Comparison of ENCODE assay signal across 12 mouse cellular contexts in genomic region chr19:20633876-20634691, GRCm38 (mm10).
DNase-seq lines count a peak whose midpoint lies in the region; ATAC-seq and TF ChIP-seq lines count a peak whose summit lies in the region.
"Had no signal": no experiment of that assay in that cellular context is flagged by ENCODE, and none has a peak within 500 bp of the region (broad histone marks: within the 10 kb centered on the region; RNA-seq: fewer than 3 reads in every experiment).

No protein-coding gene starts in this region.

- no peaks in the 10 kb centered on the region for H3K4me1 ChIP-seq in kidney, adult 2 months (ENCODE audit: control insufficient read depth, insufficient read depth, low read length)
- H3K4me1 ChIP-seq in hindbrain, embryonic 11.5 days (replicated peaks; ENCODE audit: control insufficient read depth, insufficient read depth, low read length): no peaks in the 10 kb centered on the region
- H3K4me1 ChIP-seq in stomach, postnatal 0 days (replicated peaks; ENCODE audit: control insufficient read depth, insufficient read depth): no peaks in the 10 kb centered on the region
- H3K4me1 ChIP-seq: embryonic facial prominence, embryonic 13.5 days; liver, embryonic 13.5 days had no signal

- no peak overlapping the region for H3K27ac ChIP-seq in kidney, adult 2 months (ENCODE audit: insufficient read depth, low read depth, low read length)
- no peak overlapping the region for H3K27ac ChIP-seq in hindbrain, embryonic 11.5 days (ENCODE audit: low read depth, low read length)
- H3K27ac ChIP-seq in stomach, postnatal 0 days (replicated peaks): no peak overlapping the region
- H3K27ac ChIP-seq: embryonic facial prominence, embryonic 13.5 days; liver, embryonic 13.5 days had no signal

- WGBS in kidney, adult 2 months: 54% methylated on average over 12 of the region's 12 CpGs
- WGBS in hindbrain, embryonic 11.5 days: 33% methylated on average over 12 of the region's 12 CpGs
- 74% methylated on average over 12 of the region's 12 CpGs for WGBS in stomach, postnatal 0 days

- peak; percentile 83 for ATAC-seq in hindbrain, embryonic 11.5 days (ENCODE audit: low FRiP score)
- no peak for ATAC-seq in stomach, postnatal 0 days (ENCODE audit: low FRiP score, low TSS enrichment)

- no peak for TF ChIP-seq POLR2A in kidney, adult 2 months (IDR thresholded peaks at IDR 0.05; ENCODE audit: low read depth, low read length)

- no peaks in the 10 kb centered on the region for H3K9me3 ChIP-seq in hindbrain, embryonic 11.5 days (ENCODE audit: control insufficient read depth, low read length)
- no peaks in the 10 kb centered on the region for H3K9me3 ChIP-seq in stomach, postnatal 0 days (ENCODE audit: control insufficient read depth, low read length)
- H3K9me3 ChIP-seq: embryonic facial prominence, embryonic 13.5 days; liver, embryonic 13.5 days had no signal

- H3K27me3 ChIP-seq in kidney, adult 2 months (replicated peaks; ENCODE audit: control insufficient read depth, insufficient read depth, low read length): no peaks in the 10 kb centered on the region
- no peaks in the 10 kb centered on the region for H3K27me3 ChIP-seq in hindbrain, embryonic 11.5 days (ENCODE audit: control insufficient read depth, insufficient read depth, low read length)
- H3K27me3 ChIP-seq in stomach, postnatal 0 days (ENCODE audit: control insufficient read depth, insufficient read depth, low read length): no peaks in the 10 kb centered on the region
- H3K27me3 ChIP-seq: embryonic facial prominence, embryonic 13.5 days; liver, embryonic 13.5 days had no signal

- H3K4me2 ChIP-seq in hindbrain, embryonic 11.5 days (replicated peaks; ENCODE audit: low read depth, low read length): no peak overlapping the region
- H3K4me2 ChIP-seq in stomach, postnatal 0 days (replicated peaks; ENCODE audit: low read depth): no peak overlapping the region
- H3K4me2 ChIP-seq: embryonic facial prominence, embryonic 13.5 days; liver, embryonic 13.5 days had no signal

- H3K4me3 ChIP-seq in kidney, adult 2 months (ENCODE audit: insufficient read depth, low read depth, low read length): no peak overlapping the region
- no peak overlapping the region for H3K4me3 ChIP-seq in hindbrain, embryonic 11.5 days (ENCODE audit: low read depth, low read length)
- H3K4me3 ChIP-seq in stomach, postnatal 0 days (ENCODE audit: low read depth, low read length): no peak overlapping the region
- H3K4me3 ChIP-seq: embryonic facial prominence, embryonic 13.5 days; liver, embryonic 13.5 days had no signal

- no peaks in the 10 kb centered on the region for H3K36me3 ChIP-seq in kidney, adult 2 months (ENCODE audit: control insufficient read depth, insufficient read depth, low read length)
- H3K36me3 ChIP-seq in hindbrain, embryonic 11.5 days (ENCODE audit: control insufficient read depth, insufficient read depth, low read length): no peaks in the 10 kb centered on the region
- H3K36me3 ChIP-seq in stomach, postnatal 0 days (ENCODE audit: control insufficient read depth, insufficient read depth, low read length): no peaks in the 10 kb centered on the region
- H3K36me3 ChIP-seq: embryonic facial prominence, embryonic 13.5 days; liver, embryonic 13.5 days had no signal

- no peak for TF ChIP-seq CTCF in kidney, adult 2 months (conservative IDR thresholded peaks at IDR 0.05; ENCODE audit: insufficient read depth, insufficient read length, low read depth, low read length)
- no peak for TF ChIP-seq CTCF in stomach, postnatal 0 days (IDR thresholded peaks at IDR 0.05; ENCODE audit: low read depth)

- no peak overlapping the region for H3K9ac ChIP-seq in hindbrain, embryonic 11.5 days (ENCODE audit: low read depth, low read length)
- H3K9ac ChIP-seq in stomach, postnatal 0 days (ENCODE audit: low read length): no peak overlapping the region
- H3K9ac ChIP-seq: embryonic facial prominence, embryonic 13.5 days; liver, embryonic 13.5 days had no signal

- DNase-seq in kidney, adult 2 months: peak; percentile 39
- no peak for DNase-seq in kidney, postnatal 25 days
- peak; percentile 81 for DNase-seq in NIH3T3 (ENCODE audit: low read depth)
- DNase-seq in embryo, embryonic 9.5 days (ENCODE audit: extremely low spot score): peak; percentile 17
- DNase-seq in hindbrain, embryonic 11.5 days (ENCODE audit: low spot score): peak; percentile 46
- DNase-seq in stomach, postnatal 0 days (ENCODE audit: low spot score): no peak
- DNase-seq in cerebellum, postnatal 14 days: no peak
- DNase-seq in c-Kit-positive CD71-positive TER-119-positive erythroid progenitor cells, embryonic 14.5 days (ENCODE audit: low spot score): no peak
- DNase-seq: adrenal gland, adult 8-10 months; liver, embryonic 13.5 days; right cerebral cortex, postnatal 14 days had no signal

- TF ChIP-seq EP300 in stomach, postnatal 0 days (optimal IDR thresholded peaks at IDR 0.05): no peak

Comparison
In these comparisons a context has a peak if more than half of its experiments do, and no peak if none do; other contexts are left out.
1. DNase-seq: peak in kidney, adult 2 months (single experiment), NIH3T3 (single experiment), embryo, embryonic 9.5 days (single experiment) and hindbrain, embryonic 11.5 days (single experiment); none in kidney, postnatal 25 days (0 of 2), stomach, postnatal 0 days (single experiment), cerebellum, postnatal 14 days (0 of 2) and c-Kit-positive CD71-positive TER-119-positive erythroid progenitor cells, embryonic 14.5 days (single experiment).